8 mouse cellular contexts compared by ENCODE assay signal in the genomic region with DNA sequence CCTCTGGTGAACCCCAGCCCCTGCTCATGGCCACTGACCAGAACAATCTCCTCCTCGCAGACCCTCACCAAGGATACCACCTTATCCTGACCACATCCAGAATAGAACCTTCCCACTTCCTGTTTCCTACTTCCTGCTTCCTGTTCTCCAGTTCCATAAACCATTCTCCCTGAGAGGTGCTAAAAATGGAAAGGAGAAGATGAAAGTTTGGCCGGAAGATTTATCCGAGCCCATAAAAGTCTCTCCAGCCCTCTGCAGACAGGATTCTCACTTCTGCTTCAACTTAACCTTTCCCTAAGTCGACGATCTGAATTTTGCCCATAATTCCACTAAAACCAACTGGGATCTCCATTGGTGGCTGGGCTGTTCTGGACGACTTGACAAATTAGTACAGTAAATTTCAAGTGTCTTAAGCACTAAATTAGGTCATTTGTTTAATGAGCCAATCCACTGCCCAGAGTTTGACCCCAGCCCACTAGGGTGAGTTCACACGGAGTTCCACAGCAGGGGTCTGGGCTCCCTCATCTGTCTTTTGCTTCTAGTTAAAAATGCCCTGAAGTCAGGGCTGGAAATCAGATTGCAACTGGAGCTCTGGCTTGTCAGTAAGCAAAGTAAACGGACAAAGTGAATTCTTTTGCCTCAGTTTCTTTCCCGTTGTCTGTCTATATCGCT.
DNase-seq lines count a peak whose midpoint lies in the region; ATAC-seq and TF ChIP-seq lines count a peak whose summit lies in the region.

No protein-coding gene starts in this region.

- H3K36me3 ChIP-seq in heart, adult 2 months (ENCODE audit: control insufficient read depth, insufficient read depth, low read length) = no peaks in the 10 kb centered on the region
- H3K36me3 ChIP-seq in embryonic facial prominence, embryonic 11.5 days (replicated peaks; ENCODE audit: control insufficient read depth, insufficient read depth, low read depth, low read length) = no peaks in the 10 kb centered on the region
- H3K36me3 ChIP-seq in hindbrain, postnatal 0 days (ENCODE audit: insufficient read depth, low read length) = no peaks in the 10 kb centered on the region
- H3K36me3 ChIP-seq in midbrain, embryonic 11.5 days (ENCODE audit: control insufficient read depth, insufficient read depth, low read length) = no peaks in the 10 kb centered on the region

- 55% methylated on average over 10 of the region's 10 CpGs for WGBS in heart, adult 2 months
- WGBS in embryonic facial prominence, embryonic 11.5 days = 47% methylated on average over 10 of the region's 10 CpGs
- WGBS in hindbrain, postnatal 0 days = 71% methylated on average over 10 of the region's 10 CpGs
- WGBS in midbrain, embryonic 11.5 days = 76% methylated on average over 10 of the region's 10 CpGs

- DNase-seq in heart, adult 2 months = no peak
- DNase-seq in heart, postnatal 25 days (ENCODE audit: low spot score) = no peak
- DNase-seq in embryonic facial prominence, embryonic 11.5 days (ENCODE audit: low spot score) = no peak
- no peak for DNase-seq in hindbrain, postnatal 0 days (ENCODE audit: low spot score)
- DNase-seq in midbrain, embryonic 11.5 days (ENCODE audit: low spot score, missing footprints) = no peak
- DNase-seq in left cerebral cortex, postnatal 4 days = no peak
- DNase-seq in left cerebral cortex, adult 11 months (ENCODE audit: low spot score) = no peak

- H3K79me2 ChIP-seq in heart, adult 2 months (replicated peaks; ENCODE audit: control insufficient read depth, insufficient read depth, low read length) = no peaks in the 10 kb centered on the region

- H3K27me3 ChIP-seq in heart, adult 2 months (ENCODE audit: control insufficient read depth, insufficient read depth, low read length) = no peaks in the 10 kb centered on the region
- H3K27me3 ChIP-seq in embryonic facial prominence, embryonic 11.5 days (ENCODE audit: control insufficient read depth, insufficient read depth, low read length) = 0 out of 2 replicates have a peak, but pooled peaks cover 2% of the 10 kb centered on the region
- no peaks in the 10 kb centered on the region for H3K27me3 ChIP-seq in hindbrain, postnatal 0 days (ENCODE audit: insufficient read depth, low read length)
- H3K27me3 ChIP-seq in midbrain, embryonic 11.5 days (ENCODE audit: control insufficient read depth, insufficient read depth, low read length) = no peaks in the 10 kb centered on the region

- H3K4me1 ChIP-seq in heart, adult 2 months (ENCODE audit: control insufficient read depth, insufficient read depth, low read length) = peaks cover 4% of the 10 kb centered on the region
- peaks cover 12% of the 10 kb centered on the region for H3K4me1 ChIP-seq in embryonic facial prominence, embryonic 11.5 days (ENCODE audit: control insufficient read depth, insufficient read depth, low read length)
- H3K4me1 ChIP-seq in hindbrain, postnatal 0 days (ENCODE audit: insufficient read depth, low read length) = peaks cover 16% of the 10 kb centered on the region; the same call in 1 of the 2 replicates
- peaks cover 16% of the 10 kb centered on the region for H3K4me1 ChIP-seq in midbrain, embryonic 11.5 days (ENCODE audit: control insufficient read depth, insufficient read depth, low read length)

- peak overlapping the region; percentile 26; the same call in 1 of the 2 replicates for H3K4me2 ChIP-seq in embryonic facial prominence, embryonic 11.5 days (ENCODE audit: low read depth, low read length)
- H3K4me2 ChIP-seq in hindbrain, postnatal 0 days (ENCODE audit: low read depth, low read length) = peak overlapping the region; percentile 38; the same call in 1 of the 2 replicates
- peak overlapping the region; percentile 28; the same call in 1 of the 2 replicates for H3K4me2 ChIP-seq in midbrain, embryonic 11.5 days

- no peak for TF ChIP-seq POLR2A in heart, adult 2 months (IDR thresholded peaks at IDR 0.05; ENCODE audit: insufficient read depth, low read depth, low read length)

- intact Hi-C loops in heart, adult 2 months (cut with DNase I) = no loop called here
- intact Hi-C loops in heart, postnatal 25 days (cut with DNase I) = no loop called here
- intact Hi-C loops in left cerebral cortex, postnatal 4 days (cut with DNase I) = no loop called here

- H3K4me3 ChIP-seq in heart, adult 2 months = peak overlapping the region; percentile 33
- no peak overlapping the region for H3K4me3 ChIP-seq in embryonic facial prominence, embryonic 11.5 days (ENCODE audit: low read depth, low read length)
- no peak overlapping the region for H3K4me3 ChIP-seq in hindbrain, postnatal 0 days (ENCODE audit: low read length)
- no peak overlapping the region for H3K4me3 ChIP-seq in midbrain, embryonic 11.5 days (ENCODE audit: low read depth, low read length)

- no peak overlapping the region for H3K9ac ChIP-seq in heart, adult 2 months (ENCODE audit: low read depth, low read length)
- no peak overlapping the region for H3K9ac ChIP-seq in embryonic facial prominence, embryonic 11.5 days (replicated peaks; ENCODE audit: low read length)
- H3K9ac ChIP-seq in hindbrain, postnatal 0 days (replicated peaks; ENCODE audit: low read length) = no peak overlapping the region
- H3K9ac ChIP-seq in midbrain, embryonic 11.5 days (ENCODE audit: low read length) = peak overlapping the region; percentile 24

- no peak for TF ChIP-seq EP300 in heart, adult 2 months (IDR thresholded peaks at IDR 0.05; ENCODE audit: insufficient read depth, low read depth, low read length)

- no peaks in the 10 kb centered on the region for H3K9me3 ChIP-seq in embryonic facial prominence, embryonic 11.5 days (replicated peaks; ENCODE audit: control insufficient read depth, low read length)
- no peaks in the 10 kb centered on the region for H3K9me3 ChIP-seq in hindbrain, postnatal 0 days (ENCODE audit: low read length)
- no peaks in the 10 kb centered on the region for H3K9me3 ChIP-seq in midbrain, embryonic 11.5 days (ENCODE audit: control insufficient read depth, low read length)

- no peak for ATAC-seq in embryonic facial prominence, embryonic 11.5 days (replicated peaks; ENCODE audit: insufficient number of reproducible peaks, low FRiP score, low TSS enrichment, low read depth)
- ATAC-seq in hindbrain, postnatal 0 days = no peak
- ATAC-seq in midbrain, embryonic 11.5 days (ENCODE audit: low FRiP score) = no peak
- ATAC-seq in erythroid progenitor cell, adult 5-6 weeks (replicated peaks; ENCODE audit: low FRiP score, poor library complexity, severe bottlenecking) = no peak

- no peak for TF ChIP-seq CTCF in heart, adult 2 months (IDR thresholded peaks at IDR 0.05)
- TF ChIP-seq CTCF in hindbrain, postnatal 0 days (IDR thresholded peaks at IDR 0.05; ENCODE audit: low read depth) = no peak

- H3K27ac ChIP-seq in heart, adult 2 months = peak overlapping the region; percentile 42
- H3K27ac ChIP-seq in embryonic facial prominence, embryonic 11.5 days (replicated peaks; ENCODE audit: low read depth, low read length) = peak overlapping the region; percentile 74; the same call in 1 of the 2 replicates
- H3K27ac ChIP-seq in hindbrain, postnatal 0 days = no peak overlapping the region
- H3K27ac ChIP-seq in midbrain, embryonic 11.5 days (ENCODE audit: low read depth, low read length) = peak overlapping the region; percentile 63
